Mouse (Mus musculus): ENCODE data around the gene Dctpp1. TPM values are rescaled to one million over a fixed set of nuclear protein-coding genes. Genes with fewer than 3 reads are reported as not detected.
A peak's percentile ranks its signal among the peaks of the same experiment; 100 is the strongest.
"Not testable (repeated sequence)": the region's sequence is repeated elsewhere in the genome, so short reads cannot be mapped to it uniquely, and the experiment has no call there.

The Dctpp1 gene
- polyA plus RNA-seq, 1 experiment from 2014 or later, result 141 TPM

GRCm38 (mm10) chr7:127263526-127263925 is 3.0 kb upstream of the Dctpp1 start:
- Histone ChIP-seq H3K27ac (replicated peaks) (no peak overlapping the region), H3K4me1 (peaks cover 18% of the 10 kb centered on the region), H3K36me3 (peaks cover 3% of the 10 kb centered on the region; the same call in 1 of the 2 replicates), H3K4me2 (replicated peaks) (no peak overlapping the region), H3K9me3 (replicated peaks) (no peaks in the 10 kb centered on the region), H3K27me3 (no peaks in the 10 kb centered on the region), H3K9ac (no peak overlapping the region), H3K4me3 (replicated peaks) (no peak overlapping the region)
- ATAC-seq (ENCODE audit: insufficient number of reproducible peaks, low FRiP score, low TSS enrichment, low read depth), result no peak
- over 99% methylated on average over 3 of the region's 3 CpGs for WGBS

GRCm38 (mm10) chr7:127262218-127262961 is 1.9 kb upstream of the Dctpp1 start:
- no peak overlapping the region for H3K27ac ChIP-seq (replicated peaks)
- 75% methylated on average over 10 of the region's 10 CpGs for WGBS
- no peak overlapping the region for H3K4me3 ChIP-seq (replicated peaks)
- peaks cover 18% of the 10 kb centered on the region for H3K4me1 ChIP-seq
- H3K4me2 ChIP-seq (replicated peaks), result no peak overlapping the region
- no peaks in the 10 kb centered on the region for H3K27me3 ChIP-seq
- H3K9me3 ChIP-seq (replicated peaks), result no peaks in the 10 kb centered on the region
- ATAC-seq (ENCODE audit: insufficient number of reproducible peaks, low FRiP score, low TSS enrichment, low read depth), result no peak
- no peaks in the 10 kb centered on the region for H3K36me3 ChIP-seq
- H3K9ac ChIP-seq, result no peak overlapping the region

- 67% methylated on average over 8 of the region's 8 CpGs for WGBS
- Histone ChIP-seq H3K9me3 (replicated peaks) (no peaks in the 10 kb centered on the region), H3K4me1 (peaks cover 27% of the 10 kb centered on the region), H3K27ac (replicated peaks) (no peak overlapping the region), H3K4me3 (replicated peaks) (peak overlapping the region; percentile 78), H3K27me3 (no peaks in the 10 kb centered on the region), H3K36me3 (0 out of 2 replicates have a peak, but pooled peaks cover 11% of the 10 kb centered on the region), H3K9ac (no peak overlapping the region), H3K4me2 (replicated peaks) (peak overlapping the region; percentile 75)
- ATAC-seq (ENCODE audit: insufficient number of reproducible peaks, low FRiP score, low TSS enrichment, low read depth), result no peak
These were observed 1.2 kb downstream of the Dctpp1 start for GRCm38 (mm10) chr7:127259186-127259905.

GRCm38 (mm10) chr7:127256518-127256917 is 4.0 kb downstream of the Dctpp1 start:
- Histone ChIP-seq H3K9me3 (replicated peaks) (no peaks in the 10 kb centered on the region), H3K36me3 (0 out of 2 replicates have a peak, but pooled peaks cover 11% of the 10 kb centered on the region), H3K4me2 (replicated peaks) (no peak overlapping the region), H3K27me3 (no peaks in the 10 kb centered on the region), H3K27ac (replicated peaks) (no peak overlapping the region), H3K4me3 (replicated peaks) (no peak overlapping the region), H3K4me1 (peaks cover 36% of the 10 kb centered on the region), H3K9ac (no peak overlapping the region)
- 89% methylated on average over 5 of the region's 5 CpGs for WGBS
- ATAC-seq (ENCODE audit: insufficient number of reproducible peaks, low FRiP score, low TSS enrichment, low read depth), result no peak

GRCm38 (mm10) chr7:127255965-127256364 is 4.5 kb downstream of the Dctpp1 start:
- H3K9me3 ChIP-seq (replicated peaks), result no peaks in the 10 kb centered on the region
- H3K36me3 ChIP-seq, result 0 out of 2 replicates have a peak, but pooled peaks cover 11% of the 10 kb centered on the region
- H3K4me1 ChIP-seq, result peaks cover 32% of the 10 kb centered on the region
- H3K27me3 ChIP-seq, result no peaks in the 10 kb centered on the region
- 90% methylated on average over 2 of the region's 2 CpGs for WGBS
- H3K4me3 ChIP-seq (replicated peaks), result no peak overlapping the region
- ATAC-seq (ENCODE audit: insufficient number of reproducible peaks, low FRiP score, low TSS enrichment, low read depth), result no peak
- no peak overlapping the region for H3K4me2 ChIP-seq (replicated peaks)
- H3K27ac ChIP-seq (replicated peaks), result no peak overlapping the region
- H3K9ac ChIP-seq, result no peak overlapping the region

- 27% methylated on average over 4 of the region's 4 CpGs for WGBS
- H3K27me3 ChIP-seq, result no peaks in the 10 kb centered on the region
- H3K4me1 ChIP-seq, result peaks cover 29% of the 10 kb centered on the region
- no peaks in the 10 kb centered on the region for H3K9me3 ChIP-seq (replicated peaks)
- peak overlapping the region; percentile 91 for H3K27ac ChIP-seq (replicated peaks)
- H3K4me2 ChIP-seq (replicated peaks), result peak overlapping the region; percentile 95
- peak overlapping the region; percentile 62 for H3K4me3 ChIP-seq (replicated peaks)
- peak overlapping the region; percentile 68; the same call in 1 of the 2 replicates for H3K9ac ChIP-seq
- H3K36me3 ChIP-seq, result peaks cover 16% of the 10 kb centered on the region; the same call in 1 of the 2 replicates
- ATAC-seq (ENCODE audit: insufficient number of reproducible peaks, low FRiP score, low TSS enrichment, low read depth), result no peak
These were observed 5.5 kb downstream of the Dctpp1 start for GRCm38 (mm10) chr7:127255008-127255407.

- Histone ChIP-seq H3K27ac (replicated peaks) (peak overlapping the region; percentile 91), H3K36me3 (peaks cover 25% of the 10 kb centered on the region; the same call in 1 of the 2 replicates), H3K4me3 (replicated peaks) (peak overlapping the region; percentile 62), H3K4me1 (peaks cover 20% of the 10 kb centered on the region), H3K9ac (peak overlapping the region; percentile 68), H3K4me2 (replicated peaks) (peak overlapping the region; percentile 95), H3K27me3 (no peaks in the 10 kb centered on the region), H3K9me3 (replicated peaks) (no peaks in the 10 kb centered on the region)
- ATAC-seq (ENCODE audit: insufficient number of reproducible peaks, low FRiP score, low TSS enrichment, low read depth), result peak; percentile 92
- WGBS, result under 1% methylated on average over 136 of the region's 136 CpGs
These were observed 6.4 kb downstream of the Dctpp1 start for GRCm38 (mm10) chr7:127253821-127254769.

GRCm38 (mm10) chr7:127253341-127253740 is 7.2 kb downstream of the Dctpp1 start:
- peaks cover 17% of the 10 kb centered on the region for H3K4me1 ChIP-seq
- no peaks in the 10 kb centered on the region for H3K27me3 ChIP-seq
- WGBS, result 70% methylated on average over 6 of the region's 6 CpGs
- H3K9ac ChIP-seq, result peak overlapping the region; percentile 54; the same call in 1 of the 2 replicates
- H3K9me3 ChIP-seq (replicated peaks), result no peaks in the 10 kb centered on the region
- H3K27ac ChIP-seq (replicated peaks), result peak overlapping the region; percentile 91
- H3K36me3 ChIP-seq, result peaks cover 25% of the 10 kb centered on the region; the same call in 1 of the 2 replicates
- ATAC-seq (ENCODE audit: insufficient number of reproducible peaks, low FRiP score, low TSS enrichment, low read depth), result no peak
- H3K4me3 ChIP-seq (replicated peaks), result peak overlapping the region; percentile 62
- H3K4me2 ChIP-seq (replicated peaks), result peak overlapping the region; percentile 95

GRCm38 (mm10) chr7:127252414-127252813 is 8.1 kb downstream of the Dctpp1 start:
- H3K4me1 ChIP-seq, result peaks cover 17% of the 10 kb centered on the region
- ATAC-seq (ENCODE audit: insufficient number of reproducible peaks, low FRiP score, low TSS enrichment, low read depth), result no peak
- WGBS, result 90% methylated on average over 2 of the region's 2 CpGs
- no peak overlapping the region for H3K4me2 ChIP-seq (replicated peaks)
- H3K9ac ChIP-seq, result no peak overlapping the region
- H3K4me3 ChIP-seq (replicated peaks), result no peak overlapping the region
- no peaks in the 10 kb centered on the region for H3K27me3 ChIP-seq
- H3K36me3 ChIP-seq, result peaks cover 34% of the 10 kb centered on the region
- H3K27ac ChIP-seq (replicated peaks), result no peak overlapping the region
- no peaks in the 10 kb centered on the region for H3K9me3 ChIP-seq (replicated peaks)

GRCm38 (mm10) chr7:127250511-127250910 is 10.0 kb downstream of the Dctpp1 start:
- not testable (repeated sequence) for H3K27ac ChIP-seq (replicated peaks); H3K9ac ChIP-seq; H3K27me3 ChIP-seq; H3K4me2 ChIP-seq (replicated peaks); H3K4me3 ChIP-seq (replicated peaks); ATAC-seq (ENCODE audit: insufficient number of reproducible peaks, low FRiP score, low TSS enrichment, low read depth); H3K9me3 ChIP-seq (replicated peaks)
- Histone ChIP-seq H3K4me1 (peaks cover 31% of the 10 kb centered on the region), H3K36me3 (peaks cover 32% of the 10 kb centered on the region)
- 90% methylated on average over 8 of the region's 8 CpGs for WGBS
